Mouse (Mus musculus) CH12.LX (cell line): Measurements from ENCODE around the gene Taf5l. TPM values are rescaled to one million over a fixed set of nuclear protein-coding genes. Genes with fewer than 3 reads are reported as not detected.

Experiments used
- DNase-seq: peaks from one replicate; pipeline ENCODE4 v3.0.0-alpha.2; 2013; ENCODE audit errors: extremely low read depth
- H3K27ac ChIP-seq: 2 replicates; pipeline ENCODE4 v1.5.1; 2012; ENCODE audit warnings: low read depth, mild to moderate bottlenecking, control low read depth, moderate library complexity; ENCODE audit not compliant: insufficient read depth
- H3K27me3 ChIP-seq: replicated peaks from 2 replicates; pipeline ENCODE3; 2012; ENCODE audit warnings: inconsistent platforms
- H3K36me3 ChIP-seq, 2 experiments: replicated peaks in 1 of 2; 2 replicates each; pipeline versions ENCODE3 to v1.6.1; 2012; ENCODE audit warnings: inconsistent platforms in 1 of 2, low read length in 1 of 2, mild to moderate bottlenecking in 1 of 2, mixed read lengths in 1 of 2, moderate library complexity in 1 of 2; ENCODE audit not compliant: control insufficient read depth in 1 of 2, insufficient read depth in 1 of 2
- H3K4me1 ChIP-seq, 2 experiments: 2 replicates each; pipeline ENCODE4 v1.6.1; 2012; ENCODE audit warnings: inconsistent platforms in 1 of 2, moderate library complexity in 1 of 2; ENCODE audit not compliant: insufficient read depth in 2 of 2, control insufficient read depth in 1 of 2
- H3K4me2 ChIP-seq: 2 replicates; pipeline ENCODE4 v1.6.1; 2012; ENCODE audit warnings: low read depth, mild to moderate bottlenecking, control low read depth; ENCODE audit not compliant: poor library complexity, insufficient read depth, severe bottlenecking
- H3K4me3 ChIP-seq, 3 experiments: fragments of 150-350 bp in 1 of 3; sonication (generic) in 1 of 3; replicated peaks in 1 of 3; 2 replicates each; pipeline versions ENCODE3 to v1.5.1; 2011 to 2012; ENCODE audit warnings: low read depth in 2 of 3, low read length in 2 of 3, mild to moderate bottlenecking in 2 of 3, moderate library complexity in 2 of 3, control low read depth in 1 of 3, improper control_type of control experiment in 1 of 3, inconsistent platforms in 1 of 3, mixed read lengths in 1 of 3; ENCODE audit not compliant: poor library complexity in 1 of 3
- H3K79me2 ChIP-seq: replicated peaks from 2 replicates; pipeline ENCODE4 v1.6.1; 2012; ENCODE audit warnings: mild to moderate bottlenecking, moderate library complexity; ENCODE audit not compliant: control insufficient read depth, poor library complexity, insufficient read depth, severe bottlenecking; ENCODE audit errors: extremely low read depth
- H3K9ac ChIP-seq: 2 replicates; pipeline ENCODE4 v1.6.1; 2012; ENCODE audit warnings: low read depth, mild to moderate bottlenecking, control low read depth, moderate library complexity; ENCODE audit not compliant: insufficient read depth
- H3K9me3 ChIP-seq: replicated peaks from 2 replicates; pipeline ENCODE3; 2012; ENCODE audit warnings: low read length, inconsistent platforms, mixed read lengths
- BHLHE40 ChIP-seq: IDR thresholded peaks from 2 replicates; pipeline ENCODE4 v1.6.1; 2011; ENCODE audit warnings: mild to moderate bottlenecking, low read depth, low read length, improper control_type of control experiment
- CHD2 ChIP-seq: IDR thresholded peaks from 2 replicates; pipeline ENCODE4 v1.6.1; 2011; ENCODE audit warnings: low read length, improper control_type of control experiment
- CTCF ChIP-seq, 2 experiments: IDR thresholded peaks in 1 of 2; conservative IDR thresholded peaks in 1 of 2; 2 replicates each; pipeline ENCODE4 v1.5.1; 2011 to 2012; ENCODE audit warnings: low read depth in 2 of 2, low read length in 2 of 2, improper control_type of control experiment in 1 of 2, inconsistent platforms in 1 of 2, mild to moderate bottlenecking in 1 of 2, moderate library complexity in 1 of 2
- E2F4 ChIP-seq: IDR thresholded peaks from 2 replicates; pipeline ENCODE4 v1.6.1; 2011; ENCODE audit warnings: low read depth, low read length, improper control_type of control experiment; ENCODE audit not compliant: insufficient replicate concordance
- ELF1 ChIP-seq: IDR thresholded peaks from 2 replicates; pipeline ENCODE4 v1.6.1; 2014; ENCODE audit warnings: low read depth, mild to moderate bottlenecking, inconsistent platforms, low read length, improper control_type of control experiment
- ETS1 ChIP-seq: conservative IDR thresholded peaks from 2 replicates; pipeline ENCODE4 v1.6.1; 2012; ENCODE audit warnings: low read depth, mild to moderate bottlenecking, inconsistent platforms, low read length, improper control_type of control experiment, moderate library complexity
- HCFC1 ChIP-seq: IDR thresholded peaks from 2 replicates; pipeline ENCODE4 v1.6.1; 2012; ENCODE audit warnings: low read depth, mild to moderate bottlenecking, inconsistent platforms, low read length, improper control_type of control experiment
- JUN ChIP-seq: IDR thresholded peaks from 2 replicates; pipeline ENCODE4 v1.6.1; 2011; ENCODE audit warnings: low read depth, mild to moderate bottlenecking, low read length, improper control_type of control experiment, moderate library complexity; ENCODE audit not compliant: insufficient read depth
- KAT2A ChIP-seq: IDR thresholded peaks from 2 replicates; pipeline ENCODE4 v1.6.1; 2012; ENCODE audit warnings: low read length, improper control_type of control experiment, inconsistent platforms; ENCODE audit not compliant: insufficient replicate concordance
- MEF2A ChIP-seq: IDR thresholded peaks from 2 replicates; pipeline ENCODE4 v1.6.1; 2014; ENCODE audit warnings: low read depth, mild to moderate bottlenecking, inconsistent platforms, low read length, improper control_type of control experiment, borderline replicate concordance
- MXI1 ChIP-seq: IDR thresholded peaks from 2 replicates; pipeline ENCODE4 v1.6.1; 2011; ENCODE audit warnings: mild to moderate bottlenecking, low read depth, low read length, improper control_type of control experiment
- MYC ChIP-seq: IDR thresholded peaks from 2 replicates; pipeline ENCODE4 v1.6.1; 2011; ENCODE audit warnings: low read depth, mild to moderate bottlenecking, improper control_type of control experiment, low read length
- NRF1 ChIP-seq: IDR thresholded peaks from 2 replicates; pipeline ENCODE4 v1.6.1; 2014; ENCODE audit warnings: low read depth, mild to moderate bottlenecking, inconsistent platforms, low read length, improper control_type of control experiment, moderate library complexity
- PAX5 ChIP-seq: IDR thresholded peaks from 2 replicates; pipeline ENCODE4 v1.6.1; 2012; ENCODE audit warnings: low read length, inconsistent platforms, mixed read lengths
- POLR2A ChIP-seq: IDR thresholded peaks from 2 replicates; pipeline ENCODE4 v1.6.1; 2011; ENCODE audit warnings: low read depth, mild to moderate bottlenecking, improper control_type of control experiment, low read length
- RAD21 ChIP-seq: IDR thresholded peaks from 2 replicates; pipeline ENCODE4 v1.6.1; 2011; ENCODE audit warnings: low read depth, mild to moderate bottlenecking, low read length, improper control_type of control experiment, moderate library complexity
- RCOR1 ChIP-seq: conservative IDR thresholded peaks from 2 replicates; pipeline ENCODE4 v1.6.1; 2012; ENCODE audit warnings: low read depth, mild to moderate bottlenecking, inconsistent platforms, low read length, improper control_type of control experiment
- SIN3A ChIP-seq: IDR thresholded peaks from 2 replicates; pipeline ENCODE4 v1.6.1; 2012; ENCODE audit warnings: low read length, improper control_type of control experiment, inconsistent platforms
- TBP ChIP-seq: conservative IDR thresholded peaks from 2 replicates; pipeline ENCODE4 v1.6.1; 2011; ENCODE audit warnings: low read depth, low read length, improper control_type of control experiment
- UBTF ChIP-seq: IDR thresholded peaks from 2 replicates; pipeline ENCODE4 v1.6.1; 2012; ENCODE audit warnings: low read depth, mild to moderate bottlenecking, inconsistent platforms, low read length, improper control_type of control experiment, moderate library complexity
- USF1 ChIP-seq: IDR thresholded peaks from 2 replicates; pipeline ENCODE4 v1.6.1; 2014; ENCODE audit warnings: low read depth, mild to moderate bottlenecking, inconsistent platforms, low read length, improper control_type of control experiment
- USF2 ChIP-seq: conservative IDR thresholded peaks from 2 replicates; pipeline ENCODE4 v1.6.1; 2011; ENCODE audit warnings: low read depth, low read length, improper control_type of control experiment
- ZC3H11A ChIP-seq: IDR thresholded peaks from 2 replicates; pipeline ENCODE4 v1.6.1; 2012; ENCODE audit warnings: low read depth, mild to moderate bottlenecking, inconsistent platforms, low read length, improper control_type of control experiment
- ZMIZ1 ChIP-seq: IDR thresholded peaks from 2 replicates; pipeline ENCODE4 v1.6.1; 2012; ENCODE audit warnings: low read depth, mild to moderate bottlenecking, inconsistent platforms, low read length, improper control_type of control experiment
- ZNF384 ChIP-seq: IDR thresholded peaks from 2 replicates; pipeline ENCODE4 v1.6.1; 2012; ENCODE audit warnings: low read depth, low read length, improper control_type of control experiment, inconsistent platforms
- dilution Hi-C: fragments of 300-500 bp; cut with MboI; formaldehyde crosslinking; loops from 2 replicates; pipeline ENCODE4 v1.14.3; 2020; ENCODE audit warnings: low sequenced_read_pairs; ENCODE audit not compliant: extremely low pct_unique_long_range_greater_than_20kb, extremely low pct_ligation_motif_present
- in situ Hi-C: fragments of 300-500 bp; cut with MboI; formaldehyde crosslinking; loops from 3 replicates; pipeline ENCODE4 v1.14.3; 2019; ENCODE audit warnings: low sequenced_read_pairs, low pct_ligation_motif_present, low pct_unique_long_range_greater_than_20kb, mixed read lengths
- polyA plus RNA-seq: library from polyadenylated mRNA; unstranded; fragments of >175 nt; gene quantifications from 2 replicates; pipeline ENCODE4 v1.2.1, GENCODE M21; 2012; ENCODE audit warnings: low read depth; ENCODE audit not compliant: insufficient read length
- total RNA-seq, 2 experiments: library from RNA; depleted of rRNA; stranded (reverse); fragments of 300-350 nt in 1 of 2; fragments of >200 nt in 1 of 2; gene quantifications; 2 replicates each; pipeline ENCODE4 v1.2.3; 2012 to 2014

Gene Taf5l
- total and polyA plus RNA-seq, 3 experiments = 54.2 to 75.8 (median 63.0) TPM

GRCm38 (mm10) chr8:124011580-124011979 lies 9.6 kb downstream of the Taf5l start:
- H3K9ac ChIP-seq = no peak overlapping the region
- no peak overlapping the region for H3K27ac ChIP-seq
- H3K79me2 ChIP-seq = peaks cover 53% of the 10 kb centered on the region
- H3K4me3 ChIP-seq = no peak overlapping the region
- in situ Hi-C loops = no loop called here
- dilution Hi-C loops = no loop called here
- no peak for TF ChIP-seq HCFC1
- TF ChIP-seq ZC3H11A = no peak
- no peak for TF ChIP-seq SIN3A
- no peak for TF ChIP-seq RAD21
- no peak for TF ChIP-seq JUN
- TF ChIP-seq POLR2A = no peak
- TF ChIP-seq NRF1 = no peak
- no peak for TF ChIP-seq ETS1
- no peak for TF ChIP-seq MEF2A
- TF ChIP-seq PAX5 = no peak
- no peak for TF ChIP-seq CTCF (conservative IDR thresholded peaks at IDR 0.05 in 1 of 2, IDR thresholded peaks at IDR 0.05 in 1 of 2; ENCODE audit: low read depth in 2 of 2, low read length in 2 of 2)
- peaks cover 37 to 63% of the 10 kb centered on the region in 2 experiments for H3K36me3 ChIP-seq
- H3K9me3 ChIP-seq = no peaks in the 10 kb centered on the region
- no peak overlapping the region for H3K4me2 ChIP-seq
- no peak for DNase-seq
- no peaks in the 10 kb centered on the region for H3K27me3 ChIP-seq
- H3K4me1 ChIP-seq = peaks cover 4 to 25% of the 10 kb centered on the region in 2 experiments; a peak in 2 of 4 replicates

- Histone ChIP-seq H3K4me1 (no peaks in the 10 kb centered on the region), H3K4me3 (no peak overlapping the region), H3K27ac (no peak overlapping the region), H3K36me3 (peaks cover 69 to 85% of the 10 kb centered on the region in 2 experiments), H3K79me2 (peaks cover 19% of the 10 kb centered on the region), H3K4me2 (no peak overlapping the region), H3K9me3 (no peaks in the 10 kb centered on the region), H3K27me3 (no peaks in the 10 kb centered on the region), H3K9ac (no peak overlapping the region)
- in situ Hi-C loops (no loop called here), dilution Hi-C loops (no loop called here)
- TF ChIP-seq ZMIZ1 = no peak
- no peak for TF ChIP-seq CHD2
- no peak for DNase-seq
Measured at GRCm38 (mm10) chr8:124007829-124008228, 13.4 kb downstream of the Taf5l start.

- Histone ChIP-seq H3K4me2 (no peak overlapping the region), H3K4me3 (no peak overlapping the region), H3K27me3 (no peaks in the 10 kb centered on the region), H3K27ac (no peak overlapping the region), H3K79me2 (peaks cover 19% of the 10 kb centered on the region), H3K9ac (no peak overlapping the region), H3K4me1 (no peaks in the 10 kb centered on the region), H3K36me3 (peaks cover 75 to 98% of the 10 kb centered on the region in 2 experiments), H3K9me3 (no peaks in the 10 kb centered on the region)
- TF ChIP-seq MYC = no peak
- TF ChIP-seq NRF1 = no peak
- TF ChIP-seq MXI1 = no peak
- no peak for TF ChIP-seq BHLHE40
- TF ChIP-seq PAX5 = no peak
- TF ChIP-seq TBP = no peak
- TF ChIP-seq MEF2A = no peak
- no peak for TF ChIP-seq JUN
- no peak for TF ChIP-seq HCFC1
- TF ChIP-seq USF1 = no peak
- TF ChIP-seq ELF1 = no peak
- TF ChIP-seq ZC3H11A = no peak
- TF ChIP-seq ZNF384 = no peak
- no peak for TF ChIP-seq USF2
- no peak for TF ChIP-seq KAT2A
- no peak for TF ChIP-seq RCOR1
- no peak for TF ChIP-seq UBTF
- TF ChIP-seq SIN3A = no peak
- no peak for TF ChIP-seq E2F4
- dilution Hi-C loops = no loop called here
- DNase-seq = no peak
- in situ Hi-C loops = no loop called here
Measured at GRCm38 (mm10) chr8:124002546-124003108, 18.6 kb downstream of the Taf5l start.
